Mouse (Mus musculus) thymus, adult 2 months (tissue): ENCODE results near the gene Larp7.

Experiments used
- CTCF ChIP-seq: fragments of 200-500 bp; IDR thresholded peaks from 2 replicates; pipeline ENCODE4 v1.5.1; 2012; ENCODE audit warnings: mild to moderate bottlenecking, control low read depth, low read length, moderate library complexity, borderline replicate concordance; ENCODE audit not compliant: control insufficient read depth, poor library complexity, insufficient read depth; ENCODE audit errors: extremely low read depth
- POLR2A ChIP-seq: fragments of 200-500 bp; IDR thresholded peaks from 2 replicates; pipeline ENCODE4 v1.6.1; 2012; ENCODE audit warnings: mild to moderate bottlenecking, low read length, control low read depth, moderate library complexity; ENCODE audit not compliant: control insufficient read depth, poor library complexity, insufficient read depth; ENCODE audit errors: extremely low read depth

- no peak for TF ChIP-seq CTCF
- TF ChIP-seq POLR2A = no peak
These were observed 54.3 kb downstream of the Larp7 start, which contains the start of gene Ank2 for GRCm38 (mm10) chr3:127498742-127499400.
